Mouse (Mus musculus): ENCODE results near the gene Ppp1r3d. TPM values are rescaled to one million over a fixed set of nuclear protein-coding genes. Genes with fewer than 3 reads are reported as not detected.

Gene Ppp1r3d
- polyA plus RNA-seq (2015; fragmentation: Nextera tagmentation; extraction: Ambion mirVana): 1.2 TPM in 2 replicates

- H3K27ac ChIP-seq (ENCODE audit: low read depth): peak within 1 kb of the TSS; percentile 76
- peak; percentile 66 for ATAC-seq
- DNase-seq: peak; percentile 70
These were observed at the start of gene Ppp1r3d, which contains the start of gene Fam217b for GRCm38 (mm10) chr2:178414261-178415149. Gene Ppp1r3d (minus strand): TSS chr2:178414472. Gene Fam217b (plus strand): TSS chr2:178414524.

GRCm38 (mm10) chr2:178460353-178460752 lies 46.1 kb upstream of the Ppp1r3d start:
- Histone ChIP-seq H3K9ac (replicated peaks) (no peak overlapping the region), H3K36me3 (replicated peaks; ENCODE audit: insufficient read depth, low read length) (no peaks in the 10 kb centered on the region), H3K9me3 (ENCODE audit: low read length) (no peaks in the 10 kb centered on the region), H3K27me3 (ENCODE audit: insufficient read depth, low read length) (no peaks in the 10 kb centered on the region), H3K27ac (ENCODE audit: low read depth) (no peak overlapping the region), H3K4me3 (ENCODE audit: low read depth, low read length) (no peak overlapping the region), H3K4me2 (ENCODE audit: low read depth, low read length) (no peak overlapping the region), H3K4me1 (ENCODE audit: insufficient read depth) (no peaks in the 10 kb centered on the region)
- no peak for ATAC-seq
- WGBS (ENCODE audit: insufficient replicate concordance): 52% methylated on average over 5 of the region's 5 CpGs
- no peak for DNase-seq
- TF ChIP-seq CTCF (IDR thresholded peaks at IDR 0.05; ENCODE audit: low read depth) (no peak), EP300 (IDR thresholded peaks at IDR 0.05; ENCODE audit: low read depth) (no peak)

More at GRCm38 (mm10) chr2:178414261-178415149, at the start of gene Ppp1r3d, which contains the start of gene Fam217b:
- no peaks in the 10 kb centered on the region for H3K36me3 ChIP-seq (replicated peaks; ENCODE audit: insufficient read depth, low read length)
- TF ChIP-seq CTCF (IDR thresholded peaks at IDR 0.05; ENCODE audit: low read depth): no peak; the same call in 1 of the 2 replicates
- no peak for TF ChIP-seq EP300 (IDR thresholded peaks at IDR 0.05; ENCODE audit: low read depth)
- peaks cover 14% of the 10 kb centered on the region for H3K4me1 ChIP-seq (ENCODE audit: insufficient read depth)
- H3K4me2 ChIP-seq (ENCODE audit: low read depth, low read length): peak within 1 kb of the TSS; percentile 85
- H3K9ac ChIP-seq (replicated peaks): peak within 1 kb of the TSS; percentile 57
- H3K9me3 ChIP-seq (ENCODE audit: low read length): no peaks in the 10 kb centered on the region
- under 1% methylated on average over 65 of the region's 74 CpGs for whole genome bisulfite sequencing (ENCODE audit: insufficient replicate concordance)
- H3K4me3 ChIP-seq (ENCODE audit: low read depth, low read length): peak within 1 kb of the TSS; percentile 61
- H3K27me3 ChIP-seq (ENCODE audit: insufficient read depth, low read length): peaks cover 26% of the 10 kb centered on the region

- H3K27me3 ChIP-seq (ENCODE audit: insufficient read depth, low read length): no peaks in the 10 kb centered on the region
- 74% methylated on average over 6 of the region's 6 CpGs for WGBS (ENCODE audit: insufficient replicate concordance)
- H3K4me2 ChIP-seq (ENCODE audit: low read depth, low read length): no peak overlapping the region
- no peak for TF ChIP-seq EP300 (IDR thresholded peaks at IDR 0.05; ENCODE audit: low read depth)
- DNase-seq (no peak), ATAC-seq (no peak)
- H3K36me3 ChIP-seq (replicated peaks; ENCODE audit: insufficient read depth, low read length): no peaks in the 10 kb centered on the region
- no peaks in the 10 kb centered on the region for H3K4me1 ChIP-seq (ENCODE audit: insufficient read depth)
- H3K4me3 ChIP-seq (ENCODE audit: low read depth, low read length): no peak overlapping the region
- H3K9ac ChIP-seq (replicated peaks): no peak overlapping the region
- no peak overlapping the region for H3K27ac ChIP-seq (ENCODE audit: low read depth)
- H3K9me3 ChIP-seq (ENCODE audit: low read length): no peaks in the 10 kb centered on the region
These were observed 43.1 kb upstream of the Ppp1r3d start for GRCm38 (mm10) chr2:178457414-178457813.

GRCm38 (mm10) chr2:178454664-178455516 lies 40.6 kb upstream of the Ppp1r3d start:
- ATAC-seq (no peak), DNase-seq (no peak)
- TF ChIP-seq EP300 (IDR thresholded peaks at IDR 0.05; ENCODE audit: low read depth) (no peak), CTCF (IDR thresholded peaks at IDR 0.05; ENCODE audit: low read depth) (no peak)
- 39% methylated on average over 17 of the region's 17 CpGs for WGBS (ENCODE audit: insufficient replicate concordance)
- Histone ChIP-seq H3K36me3 (replicated peaks; ENCODE audit: insufficient read depth, low read length) (no peaks in the 10 kb centered on the region), H3K4me3 (ENCODE audit: low read depth, low read length) (no peak overlapping the region), H3K9ac (replicated peaks) (no peak overlapping the region), H3K4me2 (ENCODE audit: low read depth, low read length) (no peak overlapping the region), H3K9me3 (ENCODE audit: low read length) (no peaks in the 10 kb centered on the region), H3K4me1 (ENCODE audit: insufficient read depth) (no peaks in the 10 kb centered on the region), H3K27me3 (ENCODE audit: insufficient read depth, low read length) (no peaks in the 10 kb centered on the region), H3K27ac (ENCODE audit: low read depth) (no peak overlapping the region)

GRCm38 (mm10) chr2:178450961-178451360 lies 36.7 kb upstream of the Ppp1r3d start:
- no peak overlapping the region for H3K4me2 ChIP-seq (ENCODE audit: low read depth, low read length)
- TF ChIP-seq EP300 (IDR thresholded peaks at IDR 0.05; ENCODE audit: low read depth): no peak
- no peak for TF ChIP-seq CTCF (IDR thresholded peaks at IDR 0.05; ENCODE audit: low read depth)
- no peak for DNase-seq
- ATAC-seq: no peak
- no peaks in the 10 kb centered on the region for H3K27me3 ChIP-seq (ENCODE audit: insufficient read depth, low read length)
- 75% methylated on average over 10 of the region's 10 CpGs for WGBS (ENCODE audit: insufficient replicate concordance)
- H3K4me1 ChIP-seq (ENCODE audit: insufficient read depth): no peaks in the 10 kb centered on the region
- no peak overlapping the region for H3K4me3 ChIP-seq (ENCODE audit: low read depth, low read length)
- no peak overlapping the region for H3K27ac ChIP-seq (ENCODE audit: low read depth)
- H3K36me3 ChIP-seq (replicated peaks; ENCODE audit: insufficient read depth, low read length): no peaks in the 10 kb centered on the region
- H3K9me3 ChIP-seq (ENCODE audit: low read length): no peaks in the 10 kb centered on the region
- H3K9ac ChIP-seq (replicated peaks): no peak overlapping the region

GRCm38 (mm10) chr2:178450236-178450635 lies 36.0 kb upstream of the Ppp1r3d start:
- no peaks in the 10 kb centered on the region for H3K36me3 ChIP-seq (replicated peaks; ENCODE audit: insufficient read depth, low read length)
- H3K27me3 ChIP-seq (ENCODE audit: insufficient read depth, low read length): no peaks in the 10 kb centered on the region
- H3K9ac ChIP-seq (replicated peaks): no peak overlapping the region
- no peak overlapping the region for H3K4me3 ChIP-seq (ENCODE audit: low read depth, low read length)
- ATAC-seq (no peak), DNase-seq (no peak)
- no peak overlapping the region for H3K27ac ChIP-seq (ENCODE audit: low read depth)
- no peak overlapping the region for H3K4me2 ChIP-seq (ENCODE audit: low read depth, low read length)
- H3K4me1 ChIP-seq (ENCODE audit: insufficient read depth): no peaks in the 10 kb centered on the region
- TF ChIP-seq EP300 (IDR thresholded peaks at IDR 0.05; ENCODE audit: low read depth): no peak
- TF ChIP-seq CTCF (IDR thresholded peaks at IDR 0.05; ENCODE audit: low read depth): no peak
- H3K9me3 ChIP-seq (ENCODE audit: low read length): no peaks in the 10 kb centered on the region
- 24% methylated on average over 2 of the region's 2 CpGs for WGBS (ENCODE audit: insufficient replicate concordance)

Measured in liver, postnatal 0 days (tissue).